Mouse (Mus musculus): Measurements from ENCODE around the gene Atp2a1. TPM values are rescaled to one million over a fixed set of nuclear protein-coding genes. Genes with fewer than 3 reads are reported as not detected.
"Not testable (repeated sequence)": the region's sequence is repeated elsewhere in the genome, so short reads cannot be mapped to it uniquely, and the experiment has no call there.

Atp2a1 gene
- 100 to 1,000 TPM; 189 to 579 TPM for total RNA-seq (2021)
- long read RNA-seq, experiment 1, partial matches to known transcripts = 34 of 804 reads
- long read RNA-seq, experiment 1, other reads (novel, unspliced or antisense) = 770 of 804 reads
- long read RNA-seq, experiment 2, partial matches to known transcripts = 65 of 864 reads
- long read RNA-seq, experiment 2, other reads (novel, unspliced or antisense) = 799 of 864 reads

GRCm38 (mm10) chr7:126463004-126463403 lies at the start of gene Atp2a1:
Atp2a1 (minus strand) TSS chr7:126463108.
- DNase-seq = no peak

GRCm38 (mm10) chr7:126511287-126511686 lies 48.4 kb upstream of the Atp2a1 start:
- peak; percentile 44 for DNase-seq

- DNase-seq = no peak
Measured at GRCm38 (mm10) chr7:126507126-126507778, 44.3 kb upstream of the Atp2a1 start.

GRCm38 (mm10) chr7:126504913-126505312 lies 42.0 kb upstream of the Atp2a1 start:
- no peak for DNase-seq

GRCm38 (mm10) chr7:126503273-126503878 lies 40.5 kb upstream of the Atp2a1 start, which contains the start of gene Atxn2l:
Atxn2l (minus strand) TSS chr7:126503437.
- DNase-seq = peak; percentile 99

- no peak for DNase-seq
Measured at GRCm38 (mm10) chr7:126502751-126503150, 39.8 kb upstream of the Atp2a1 start.

GRCm38 (mm10) chr7:126502023-126502741 lies 39.3 kb upstream of the Atp2a1 start:
- DNase-seq = peak; percentile 94

- no peak for DNase-seq
Measured at GRCm38 (mm10) chr7:126501684-126502022, 38.7 kb upstream of the Atp2a1 start.

- no peak for DNase-seq
Measured at GRCm38 (mm10) chr7:126499416-126499815, 36.5 kb upstream of the Atp2a1 start.

- DNase-seq = no peak
Measured at GRCm38 (mm10) chr7:126497966-126498365, 35.1 kb upstream of the Atp2a1 start.

- DNase-seq = no peak
Measured at GRCm38 (mm10) chr7:126496475-126496874, 33.6 kb upstream of the Atp2a1 start.

GRCm38 (mm10) chr7:126494120-126494519 lies 31.2 kb upstream of the Atp2a1 start:
- no peak for DNase-seq

- DNase-seq = no peak
Measured at GRCm38 (mm10) chr7:126491973-126492372, 29.1 kb upstream of the Atp2a1 start.

GRCm38 (mm10) chr7:126491005-126491404 lies 28.1 kb upstream of the Atp2a1 start:
- no peak for DNase-seq

GRCm38 (mm10) chr7:126487617-126488385 lies 24.9 kb upstream of the Atp2a1 start:
- not testable (repeated sequence) for DNase-seq

- DNase-seq = peak; percentile 96
Measured at GRCm38 (mm10) chr7:126487052-126487483, 24.2 kb upstream of the Atp2a1 start, which contains the start of gene Tufm. Tufm (plus strand) TSS chr7:126487361.

GRCm38 (mm10) chr7:126482392-126482871 lies 19.5 kb upstream of the Atp2a1 start:
- DNase-seq = peak; percentile 93

GRCm38 (mm10) chr7:126481699-126482098 lies 18.8 kb upstream of the Atp2a1 start:
- DNase-seq = no peak

GRCm38 (mm10) chr7:126474993-126475581 lies 12.2 kb upstream of the Atp2a1 start, which contains the start of gene Sh2b1:
Sh2b1 (minus strand) TSS chr7:126475424.
- peak; percentile 92 for DNase-seq

GRCm38 (mm10) chr7:126474486-126474955 lies 11.6 kb upstream of the Atp2a1 start:
- peak; percentile 58 for DNase-seq

GRCm38 (mm10) chr7:126473470-126474086 lies 10.7 kb upstream of the Atp2a1 start:
- no peak for DNase-seq
